Mouse (Mus musculus) hindbrain, embryonic 12.5 days (tissue): ENCODE data around the gene Gm21190. TPM values are rescaled to one million over a fixed set of nuclear protein-coding genes. Genes with fewer than 3 reads are reported as not detected.
"Not testable (repeated sequence)": the region's sequence is repeated elsewhere in the genome, so short reads cannot be mapped to it uniquely, and the experiment has no call there.

Source experiments
- ATAC-seq: fragments of 200-750 bp; cut with Nextera tagmentation; 2 replicates; pipeline ENCODE4 v1.8.0; 2017; ENCODE audit warnings: moderate TSS enrichment; ENCODE audit not compliant: low FRiP score
- H3K27ac ChIP-seq: fragments of 300-500 bp; sonication (generic); 2 replicates; pipeline ENCODE4 v1.5.1; 2016; ENCODE audit warnings: mild to moderate bottlenecking
- H3K27me3 ChIP-seq: fragments of 300-500 bp; sonication (generic); 2 replicates; pipeline ENCODE4 v1.6.1; 2016; ENCODE audit warnings: mild to moderate bottlenecking
- H3K36me3 ChIP-seq: fragments of 300-500 bp; sonication (generic); 2 replicates; pipeline ENCODE4 v1.6.1; 2016; ENCODE audit warnings: mild to moderate bottlenecking
- H3K4me1 ChIP-seq: fragments of 300-500 bp; sonication (generic); 2 replicates; pipeline ENCODE4 v1.6.1; 2016
- H3K4me2 ChIP-seq: fragments of 300-500 bp; sonication (generic); replicated peaks from 2 replicates; pipeline ENCODE4 v1.6.1; 2016; ENCODE audit warnings: mild to moderate bottlenecking
- H3K4me3 ChIP-seq: fragments of 300-500 bp; sonication (generic); 2 replicates; pipeline ENCODE4 v1.5.1; 2016; ENCODE audit warnings: mild to moderate bottlenecking
- H3K9ac ChIP-seq: fragments of 300-500 bp; sonication (generic); 2 replicates; pipeline ENCODE4 v1.6.1; 2016; ENCODE audit warnings: mild to moderate bottlenecking, moderate library complexity
- H3K9me3 ChIP-seq: fragments of 300-500 bp; sonication (generic); replicated peaks from 2 replicates; pipeline ENCODE4 v1.6.1; 2016; ENCODE audit warnings: mild to moderate bottlenecking
- WGBS: fragments of 180-500 bp; shearing (Covaris S2); methylation state at CpG from one replicate; pipeline ENCODE4 v1.1.7; 2016; 5-methylcytosine and 5-hydroxymethylcytosine counted together
- polyA plus RNA-seq: library from polyadenylated mRNA; unstranded; fragments of >200 nt; fragmentation: Nextera tagmentation; extraction: Ambion mirVana; gene quantifications from 2 replicates; pipeline ENCODE4 v1.2.1, GENCODE M21; 2016

The Gm21190 gene
- polyA plus RNA-seq, 1 experiment from 2014 or later = not detected

DNA sequence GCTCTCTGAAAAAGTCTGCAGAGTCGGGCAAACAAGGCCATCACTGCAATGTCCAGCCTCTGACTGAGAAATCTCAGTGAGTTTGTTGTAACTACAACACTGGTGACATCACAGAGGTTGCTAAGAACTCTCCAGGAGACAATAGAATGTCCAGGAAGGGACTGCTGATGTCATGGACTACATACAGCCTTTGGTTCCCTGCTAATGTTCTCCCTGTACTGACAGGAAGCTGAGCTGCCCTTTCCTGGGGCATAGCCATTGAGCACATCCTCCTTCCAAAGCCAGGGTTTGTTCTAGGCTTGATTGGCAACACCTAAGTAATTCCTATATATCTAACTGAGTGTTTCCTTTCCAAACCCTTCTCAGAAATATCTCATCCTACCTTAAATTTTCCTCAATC, 52.6 kb downstream of the Gm21190 start, which contains the start of gene Gm21149:
Gene Gm21149 (minus strand): TSS at position 101 of the 400 bp plus-strand sequence.
- H3K4me3 ChIP-seq, H3K4me1 ChIP-seq, H3K27me3 ChIP-seq, H3K27ac ChIP-seq, ATAC-seq, H3K9ac ChIP-seq, H3K4me2 ChIP-seq, H3K36me3 ChIP-seq: not testable (repeated sequence)
- whole genome bisulfite sequencing = 53% methylated on average over 1 of the region's 1 CpGs
- H3K9me3 ChIP-seq = peaks cover 23% of the 10 kb centered on the region

Other genes starting within 250 kb of the Gm21190 start
- not detected in 2 replicates for gene Gm21149, start 52.7 kb downstream of the Gm21190 start, polyA plus RNA-seq
- gene Gm21083, start 48.1 kb upstream of the Gm21190 start, polyA plus RNA-seq = not detected in 2 replicates
- not detected in 2 replicates for gene Speer4d, start 89.8 kb upstream of the Gm21190 start, polyA plus RNA-seq
- gene 4930572O03Rik, start 127.8 kb upstream of the Gm21190 start, polyA plus RNA-seq = not detected in 2 replicates
- gene Speer4c, start 185.0 kb upstream of the Gm21190 start, polyA plus RNA-seq = not detected in 2 replicates